Mouse (Mus musculus) heart, adult 2 months (tissue): ENCODE results near the gene Rassf2. TPM values are rescaled to one million over a fixed set of nuclear protein-coding genes. Genes with fewer than 3 reads are reported as not detected.

Source experiments
- DNase-seq, 2 experiments: peaks; one replicate each; pipeline ENCODE4 v3.0.0; 2021
- H3K27ac ChIP-seq: fragments of 200-600 bp; 2 replicates; pipeline ENCODE4 v1.8.1; 2022
- H3K27me3 ChIP-seq: fragments of 200-500 bp; 2 replicates; pipeline ENCODE4 v1.6.1; 2012; ENCODE audit warnings: mild to moderate bottlenecking, low read length, inconsistent platforms, mixed read lengths; ENCODE audit not compliant: control insufficient read depth, insufficient read depth
- H3K36me3 ChIP-seq: fragments of 200-500 bp; 2 replicates; pipeline ENCODE4 v1.6.1; 2012; ENCODE audit warnings: low read length, inconsistent platforms; ENCODE audit not compliant: control insufficient read depth, insufficient read depth
- H3K4me1 ChIP-seq: fragments of 200-500 bp; 2 replicates; pipeline ENCODE4 v1.6.1; 2011; ENCODE audit warnings: low read length; ENCODE audit not compliant: control insufficient read depth, insufficient read depth
- H3K4me3 ChIP-seq: fragments of 200-600 bp; 2 replicates; pipeline ENCODE4 v1.8.1; 2022
- H3K79me2 ChIP-seq: fragments of 200-500 bp; replicated peaks from 2 replicates; pipeline ENCODE4 v1.6.1; 2012; ENCODE audit warnings: mild to moderate bottlenecking, inconsistent platforms, low read length, moderate library complexity, mixed read lengths; ENCODE audit not compliant: control insufficient read depth, insufficient read depth
- H3K9ac ChIP-seq: fragments of 200-500 bp; 2 replicates; pipeline ENCODE4 v1.6.1; 2012; ENCODE audit warnings: low read depth, mild to moderate bottlenecking, control low read depth, inconsistent platforms, low read length, mixed read lengths
- CTCF ChIP-seq: fragments of 200-600 bp; IDR thresholded peaks from 2 replicates; pipeline ENCODE4 v1.8.1; 2022; ENCODE audit warnings: antibody characterized with exemption, mild to moderate bottlenecking, moderate library complexity
- EP300 ChIP-seq: fragments of 200-500 bp; IDR thresholded peaks from 2 replicates; pipeline ENCODE4 v1.6.1; 2011; ENCODE audit warnings: low read depth, low read length, control low read depth; ENCODE audit not compliant: insufficient read depth
- POLR2A ChIP-seq: fragments of 200-500 bp; IDR thresholded peaks from 2 replicates; pipeline ENCODE4 v1.6.1; 2011; ENCODE audit warnings: mild to moderate bottlenecking, low read depth, low read length, control low read depth; ENCODE audit not compliant: insufficient read depth
- WGBS: fragments of 180-500 bp; shearing (Covaris S2); methylation state at CpG from one replicate; pipeline ENCODE4 v1.1.7; 2018; 5-methylcytosine and 5-hydroxymethylcytosine counted together
- intact Hi-C: fragments of 180-260 bp; cut with DNase I; formaldehyde crosslinking; loops from one replicate; pipeline ENCODE4 v1.15.1; 2025
- polyA plus RNA-seq: library from polyadenylated mRNA; depleted of rRNA; stranded (reverse); fragments of >200 nt; gene quantifications from 2 replicates; pipeline ENCODE4 v1.2.3, GENCODE M21; 2012
- total RNA-seq, 2 experiments: library from RNA; stranded (reverse); gene quantifications; 2 replicates each; pipeline ENCODE4 v1.2.3; 2021

Gene Rassf2
- total and polyA plus RNA-seq, 3 experiments: 6.0 to 11.5 (median 6.8) TPM

DNA sequence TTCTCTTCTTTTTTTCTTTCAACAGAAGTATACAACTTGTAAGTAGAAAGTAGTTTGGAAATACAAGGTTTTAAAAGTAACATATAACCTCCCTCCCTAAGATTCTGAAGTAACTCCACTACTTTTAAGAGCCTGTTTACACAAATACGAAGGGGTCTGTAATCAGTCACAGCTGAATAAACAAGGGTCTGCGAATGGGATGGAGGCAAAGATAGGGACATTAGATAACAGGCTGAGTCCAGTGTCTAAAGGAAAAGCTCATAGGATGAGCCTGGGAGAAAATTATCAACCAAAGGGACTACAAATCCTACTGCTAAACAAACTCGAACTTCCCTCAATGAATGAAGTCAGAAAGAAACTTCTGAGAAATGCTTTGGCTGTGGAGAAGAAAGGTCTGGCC lies 19.9 kb upstream of the Rassf2 start:
- intact Hi-C loops: no loop called here
- WGBS: 43% methylated on average over 3 of the region's 3 CpGs
- Histone ChIP-seq H3K4me3 (no peak overlapping the region), H3K4me1 (no peaks in the 10 kb centered on the region), H3K27me3 (no peaks in the 10 kb centered on the region), H3K9ac (no peak overlapping the region), H3K36me3 (no peaks in the 10 kb centered on the region), H3K27ac (no peak overlapping the region), H3K79me2 (no peaks in the 10 kb centered on the region)
- no peak for DNase-seq
- TF ChIP-seq POLR2A: no peak
- no peak for TF ChIP-seq CTCF
- no peak for TF ChIP-seq EP300

- Histone ChIP-seq H3K79me2 (no peaks in the 10 kb centered on the region), H3K4me3 (no peak overlapping the region), H3K27ac (no peak overlapping the region), H3K4me1 (no peaks in the 10 kb centered on the region), H3K36me3 (no peaks in the 10 kb centered on the region), H3K9ac (no peak overlapping the region), H3K27me3 (no peaks in the 10 kb centered on the region)
- no peak for TF ChIP-seq POLR2A
- TF ChIP-seq CTCF: no peak
- TF ChIP-seq EP300: no peak
- DNase-seq: no peak
- intact Hi-C loops: no loop called here
- 92% methylated on average over 3 of the region's 3 CpGs for WGBS
These were observed 19.4 kb upstream of the Rassf2 start for GRCm38 (mm10) chr2:132049491-132049890.

DNA sequence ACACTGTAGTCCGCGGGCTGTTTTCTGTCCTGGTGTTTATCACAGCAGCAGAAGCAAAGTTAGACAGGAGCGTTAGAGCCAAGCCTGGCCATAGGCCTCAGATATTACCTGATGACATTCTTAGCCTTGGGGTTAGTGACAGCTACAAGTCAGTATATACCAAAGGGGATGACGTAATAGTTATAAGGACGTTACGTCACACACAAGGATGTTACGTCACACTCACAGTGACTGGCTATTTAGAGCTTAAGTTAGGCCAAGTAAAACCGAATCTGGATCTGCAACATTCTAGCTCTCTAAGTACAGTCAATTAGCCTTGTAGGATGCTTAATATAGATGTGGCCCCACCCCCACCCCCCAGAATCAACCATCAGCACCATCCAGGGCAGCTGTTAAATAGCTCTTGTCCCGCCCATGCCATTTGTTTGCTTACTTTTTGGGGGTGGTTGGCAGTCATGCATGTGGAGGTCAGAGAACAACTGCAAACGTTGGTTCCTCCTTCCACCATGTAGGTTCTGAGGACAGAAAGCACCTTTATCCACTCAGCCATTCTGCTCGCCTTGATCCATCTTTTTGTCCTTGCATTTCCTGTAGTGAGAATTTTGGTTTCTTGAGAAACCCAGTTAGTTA lies 18.2 kb upstream of the Rassf2 start:
- no peak overlapping the region for H3K27ac ChIP-seq
- intact Hi-C loops: no loop called here
- no peak overlapping the region for H3K4me3 ChIP-seq
- no peak overlapping the region for H3K9ac ChIP-seq
- H3K36me3 ChIP-seq: no peaks in the 10 kb centered on the region
- H3K27me3 ChIP-seq: no peaks in the 10 kb centered on the region
- TF ChIP-seq POLR2A: no peak
- no peak for TF ChIP-seq CTCF
- no peak for TF ChIP-seq EP300
- peaks cover 4% of the 10 kb centered on the region for H3K4me1 ChIP-seq
- WGBS: 83% methylated on average over 11 of the region's 11 CpGs
- H3K79me2 ChIP-seq: no peaks in the 10 kb centered on the region
- no peak for DNase-seq

- Histone ChIP-seq H3K9ac (no peak overlapping the region), H3K27ac (no peak overlapping the region), H3K36me3 (no peaks in the 10 kb centered on the region), H3K4me3 (no peak overlapping the region), H3K4me1 (peaks cover 5% of the 10 kb centered on the region), H3K79me2 (no peaks in the 10 kb centered on the region), H3K27me3 (no peaks in the 10 kb centered on the region)
- intact Hi-C loops: no loop called here
- DNase-seq: no peak
- 52% methylated on average over 4 of the region's 4 CpGs for WGBS
- no peak for TF ChIP-seq POLR2A
- TF ChIP-seq EP300: no peak
- no peak for TF ChIP-seq CTCF
These were observed 17.3 kb upstream of the Rassf2 start for GRCm38 (mm10) chr2:132047364-132047763.

DNA sequence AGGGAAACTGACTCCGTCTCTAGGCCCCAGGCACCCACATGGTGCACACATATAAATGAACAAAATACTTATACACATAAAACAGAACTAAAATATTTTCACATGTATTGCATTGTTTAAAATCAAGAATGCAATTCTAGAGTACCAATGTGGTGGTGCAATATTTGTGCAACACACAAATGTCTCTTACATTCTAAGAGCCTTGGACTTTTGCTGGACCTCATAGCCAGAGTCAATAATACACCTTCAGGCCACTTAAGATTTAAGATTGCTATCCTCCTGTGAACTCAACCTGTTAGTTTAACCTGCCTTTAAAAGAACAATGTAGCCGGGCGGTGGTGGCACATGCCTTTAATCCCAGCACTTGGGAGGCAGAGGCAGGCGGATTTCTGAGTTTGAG lies 16.6 kb upstream of the Rassf2 start:
- Histone ChIP-seq H3K36me3 (no peaks in the 10 kb centered on the region), H3K27ac (no peak overlapping the region), H3K27me3 (no peaks in the 10 kb centered on the region), H3K4me1 (peaks cover 5% of the 10 kb centered on the region), H3K4me3 (no peak overlapping the region), H3K79me2 (no peaks in the 10 kb centered on the region), H3K9ac (no peak overlapping the region)
- TF ChIP-seq EP300: no peak
- TF ChIP-seq CTCF: no peak
- TF ChIP-seq POLR2A: no peak
- no peak for DNase-seq
- intact Hi-C loops: no loop called here
- WGBS: 98% methylated on average over 4 of the region's 4 CpGs

- no peaks in the 10 kb centered on the region for H3K36me3 ChIP-seq
- no peaks in the 10 kb centered on the region for H3K79me2 ChIP-seq
- TF ChIP-seq POLR2A (no peak), EP300 (no peak), CTCF (no peak)
- no peak overlapping the region for H3K27ac ChIP-seq
- no peaks in the 10 kb centered on the region for H3K27me3 ChIP-seq
- peaks cover 5% of the 10 kb centered on the region for H3K4me1 ChIP-seq
- intact Hi-C loops: no loop called here
- no peak overlapping the region for H3K4me3 ChIP-seq
- DNase-seq: no peak
- WGBS: 91% methylated on average over 15 of the region's 15 CpGs
- H3K9ac ChIP-seq: no peak overlapping the region
These were observed 14.5 kb upstream of the Rassf2 start for GRCm38 (mm10) chr2:132044320-132045274.
